Mouse (Mus musculus) ZHBTc4 (cell line): Measurements from ENCODE around the gene Mboat2.

Source experiments
- DNase-seq: peaks from one replicate; pipeline ENCODE4 v3.0.0-alpha.2; 2011; ENCODE audit warnings: low read depth, low spot score

Mboat2 gene

DNA sequence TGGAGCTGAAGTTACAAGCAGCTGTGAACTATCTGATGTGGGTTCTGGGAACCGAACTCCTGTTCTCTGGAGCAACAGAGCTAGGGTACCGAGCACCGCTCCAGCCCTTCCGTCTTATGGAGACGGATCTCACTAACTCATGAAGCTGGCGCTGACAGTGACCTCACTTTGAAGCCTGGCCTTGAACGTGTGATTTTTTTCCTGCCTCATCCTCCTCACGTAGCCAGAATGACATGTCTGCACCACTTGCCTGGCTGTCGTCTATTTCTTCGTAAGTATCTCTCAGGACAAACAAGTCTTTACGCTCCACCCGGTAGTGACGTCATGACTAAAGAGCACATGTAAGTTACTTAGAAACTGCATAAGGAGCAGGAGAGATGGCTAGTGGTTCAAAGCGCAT is 116.4 kb downstream of the Mboat2 start:
- no peak for DNase-seq

DNA sequence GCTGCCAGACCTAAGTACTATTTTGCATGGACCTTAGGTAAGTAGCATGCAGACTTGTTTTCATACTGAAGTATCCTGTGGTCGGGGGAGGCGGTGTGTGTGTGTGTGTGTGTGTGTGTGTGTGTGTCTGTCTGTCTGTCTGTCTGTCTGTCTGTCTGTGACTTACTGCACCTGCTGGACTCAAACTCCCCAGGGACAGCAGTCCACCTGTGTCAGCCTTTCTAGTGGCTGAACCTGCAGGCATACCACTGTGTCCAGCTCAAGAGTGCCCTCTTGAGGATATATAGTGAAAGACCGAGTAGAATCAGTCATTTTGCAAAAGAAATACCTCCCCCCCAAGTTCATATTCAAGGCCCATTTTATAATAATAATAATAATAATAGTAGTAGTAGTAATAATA is 117.7 kb downstream of the Mboat2 start:
- peak; percentile 63 for DNase-seq

DNA sequence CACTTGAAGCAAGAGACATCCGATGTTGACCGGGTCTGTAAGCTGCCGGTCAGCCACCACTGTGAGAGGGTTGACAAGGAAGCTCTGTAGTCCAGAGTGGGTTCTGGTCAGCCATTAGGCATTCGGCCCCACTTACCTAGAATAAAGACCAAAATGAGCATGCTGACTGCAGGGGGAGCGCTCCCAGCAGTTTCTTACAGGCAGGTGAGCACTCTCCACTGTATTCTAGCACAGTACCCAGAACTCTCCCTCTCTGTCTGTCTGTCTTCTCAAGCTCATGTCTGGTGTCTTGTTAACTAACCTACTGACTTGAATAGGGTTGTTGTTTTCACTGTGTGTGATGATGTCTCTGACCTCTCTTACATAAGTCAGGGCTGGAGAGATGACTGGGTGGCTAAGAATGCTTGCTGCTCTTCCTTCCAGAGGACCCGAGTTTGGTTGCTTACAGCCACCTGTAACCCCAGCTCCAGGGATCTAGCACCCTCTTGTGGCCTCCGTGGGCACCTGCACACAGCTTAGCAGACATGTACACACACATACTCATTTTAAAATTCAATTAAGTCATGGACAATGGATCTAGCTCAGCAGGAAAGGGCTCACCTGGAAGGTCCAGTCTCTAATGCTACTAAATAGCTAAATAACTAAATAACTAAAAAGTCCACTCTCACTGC is 119.8 kb downstream of the Mboat2 start:
- peak; percentile 90 for DNase-seq

GRCm38 (mm10) chr12:24952147-24952546 is 121.5 kb downstream of the Mboat2 start:
- peak; percentile 83 for DNase-seq

GRCm38 (mm10) chr12:24955137-24955536 is 124.5 kb downstream of the Mboat2 start:
- no peak for DNase-seq

- no peak for DNase-seq
These were observed 127.8 kb downstream of the Mboat2 start for GRCm38 (mm10) chr12:24958526-24958925.

DNA sequence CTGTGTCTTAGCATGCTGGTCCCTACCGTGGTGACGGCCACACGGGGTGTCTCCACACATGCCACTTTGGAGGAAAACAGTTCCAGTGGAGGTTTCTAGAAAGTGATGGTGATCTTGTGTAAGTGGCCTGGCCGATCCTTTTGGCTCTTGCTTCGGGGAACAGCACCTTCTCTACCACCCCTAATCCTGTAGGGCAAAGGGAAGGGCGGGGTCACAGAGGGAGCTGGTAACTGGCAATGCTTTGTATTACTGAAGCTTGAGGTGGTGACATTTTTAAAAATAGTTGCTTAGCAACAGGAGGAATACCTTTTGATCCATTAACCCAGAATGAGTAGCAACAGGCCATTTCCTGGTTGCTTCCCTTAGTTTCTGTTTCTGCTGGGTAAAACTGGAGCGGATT is 131.1 kb downstream of the Mboat2 start:
- DNase-seq: no peak

- DNase-seq: peak; percentile 17
These were observed 131.8 kb downstream of the Mboat2 start for GRCm38 (mm10) chr12:24962362-24962967.

DNA sequence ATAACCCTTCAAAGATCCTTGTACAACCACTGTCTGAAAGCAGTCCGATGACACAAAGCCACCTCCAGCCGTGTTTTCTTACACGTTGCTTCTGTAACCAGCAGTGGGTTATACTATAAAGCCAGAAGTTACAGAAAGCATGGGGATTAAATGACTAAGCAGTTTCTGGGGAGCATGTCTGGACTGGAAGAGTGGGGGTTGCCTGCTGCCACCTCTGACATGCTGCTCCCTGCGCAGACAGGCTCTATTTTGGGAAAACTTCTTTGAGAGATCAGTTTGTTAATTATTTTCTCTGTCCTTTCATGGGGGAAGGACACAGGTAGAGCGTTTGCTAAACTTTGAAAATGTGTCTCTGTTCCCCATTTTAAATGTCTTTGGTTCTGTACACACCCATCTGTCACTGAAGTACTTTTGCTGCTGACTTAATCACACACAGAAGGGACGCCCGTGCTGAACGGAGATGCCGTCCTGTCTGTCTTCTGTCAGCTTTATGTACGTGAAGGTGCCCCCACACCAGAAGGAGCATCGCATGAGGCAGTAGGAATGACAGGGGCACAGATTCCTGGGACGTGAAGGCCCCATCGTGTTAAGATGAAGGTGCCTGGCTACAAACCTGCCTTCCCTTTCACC is 132.8 kb downstream of the Mboat2 start:
- DNase-seq: no peak

DNA sequence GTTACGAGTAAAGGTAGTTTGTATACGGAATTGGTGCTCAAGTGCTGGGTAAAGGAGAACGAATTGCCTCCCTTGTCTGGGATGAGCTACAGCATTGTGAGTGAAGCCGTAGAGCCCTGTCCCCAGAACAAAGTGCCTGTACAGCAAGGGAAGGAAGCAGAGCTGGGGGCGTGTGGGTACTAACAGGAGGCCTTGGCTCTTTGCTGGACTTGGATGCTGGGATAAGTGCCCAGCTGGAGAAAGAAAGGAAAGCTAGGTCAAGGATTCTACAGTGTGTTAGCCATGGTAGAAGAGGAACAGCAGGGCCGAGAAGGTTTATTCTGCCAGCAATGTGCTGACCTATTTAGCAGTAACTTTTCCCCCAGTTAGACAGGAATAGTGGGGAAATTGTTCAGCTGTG is 134.7 kb downstream of the Mboat2 start:
- no peak for DNase-seq

DNA sequence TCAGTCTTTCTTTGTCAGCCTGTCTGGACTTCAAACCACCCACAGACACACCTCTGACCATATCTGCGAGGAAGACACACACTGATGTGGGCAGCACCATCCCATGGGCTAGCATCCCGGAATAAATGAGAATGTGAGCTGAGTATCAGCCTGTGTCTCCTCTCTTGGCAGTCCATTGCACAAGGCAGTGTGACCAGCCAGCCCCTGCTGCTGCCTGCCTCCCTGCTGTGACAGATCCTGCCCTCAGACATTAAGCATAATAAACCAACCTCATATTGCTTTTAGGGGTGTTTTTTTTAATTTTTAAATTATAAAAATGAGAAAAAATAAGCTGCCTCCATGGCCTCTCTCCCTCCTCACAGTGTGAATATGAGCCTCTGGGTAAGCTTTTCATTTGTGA is 135.4 kb downstream of the Mboat2 start:
- DNase-seq: no peak

- no peak for DNase-seq
These were observed 141.0 kb downstream of the Mboat2 start for GRCm38 (mm10) chr12:24971490-24972200.

DNA sequence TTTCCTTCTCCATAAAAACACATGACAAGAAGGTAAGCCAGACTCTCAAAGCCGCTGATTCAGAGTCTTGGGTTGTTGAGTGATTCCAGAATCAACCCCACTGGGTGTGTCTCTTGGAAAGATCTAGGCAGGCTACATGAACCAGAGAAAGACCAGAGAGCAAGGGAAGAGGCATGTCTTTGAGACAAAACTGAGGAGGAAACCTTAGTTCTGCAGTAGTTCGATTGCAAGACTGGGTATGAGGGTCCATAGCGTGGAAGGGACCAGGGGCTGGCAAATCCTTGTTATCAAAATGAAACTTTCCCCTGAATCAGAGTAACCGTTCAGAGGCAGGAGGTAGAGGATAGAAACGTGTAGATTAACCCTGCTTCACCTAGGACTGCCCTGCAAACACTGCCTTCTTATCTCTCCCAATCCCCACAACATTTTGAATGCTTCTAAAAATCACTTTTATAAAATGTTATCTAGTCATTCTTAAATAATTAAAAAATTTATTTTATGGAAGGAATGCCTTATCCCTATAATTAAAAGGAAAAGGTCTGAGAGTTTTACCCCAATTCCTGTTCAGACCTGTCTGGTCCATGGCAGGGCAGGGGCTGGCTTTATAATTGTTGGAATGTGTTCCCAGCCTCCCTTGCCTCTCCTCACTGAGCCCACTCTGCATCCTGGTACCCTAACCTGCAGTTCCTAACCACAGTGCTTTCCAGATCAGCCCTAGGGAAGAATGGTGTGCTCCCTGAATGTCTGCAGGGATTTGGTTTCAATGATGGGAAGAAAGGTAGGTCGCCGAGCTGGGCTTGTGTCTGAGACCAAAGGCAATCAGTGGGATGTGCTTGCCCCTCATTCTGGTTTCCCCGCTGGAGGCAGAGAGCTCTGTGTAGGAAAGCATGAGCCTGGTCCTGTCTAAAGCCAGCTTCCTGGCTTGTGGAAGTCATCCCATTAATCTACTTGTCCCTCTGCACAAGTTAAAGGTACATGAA is 142.0 kb downstream of the Mboat2 start:
- no peak for DNase-seq

- DNase-seq: no peak
These were observed 142.9 kb downstream of the Mboat2 start for GRCm38 (mm10) chr12:24973586-24973985.

- peak; percentile 98 for DNase-seq
These were observed 143.9 kb downstream of the Mboat2 start, which contains the start of gene Kidins220 for GRCm38 (mm10) chr12:24974446-24975114. Gene Kidins220 (plus strand): TSS chr12:24974925.

DNA sequence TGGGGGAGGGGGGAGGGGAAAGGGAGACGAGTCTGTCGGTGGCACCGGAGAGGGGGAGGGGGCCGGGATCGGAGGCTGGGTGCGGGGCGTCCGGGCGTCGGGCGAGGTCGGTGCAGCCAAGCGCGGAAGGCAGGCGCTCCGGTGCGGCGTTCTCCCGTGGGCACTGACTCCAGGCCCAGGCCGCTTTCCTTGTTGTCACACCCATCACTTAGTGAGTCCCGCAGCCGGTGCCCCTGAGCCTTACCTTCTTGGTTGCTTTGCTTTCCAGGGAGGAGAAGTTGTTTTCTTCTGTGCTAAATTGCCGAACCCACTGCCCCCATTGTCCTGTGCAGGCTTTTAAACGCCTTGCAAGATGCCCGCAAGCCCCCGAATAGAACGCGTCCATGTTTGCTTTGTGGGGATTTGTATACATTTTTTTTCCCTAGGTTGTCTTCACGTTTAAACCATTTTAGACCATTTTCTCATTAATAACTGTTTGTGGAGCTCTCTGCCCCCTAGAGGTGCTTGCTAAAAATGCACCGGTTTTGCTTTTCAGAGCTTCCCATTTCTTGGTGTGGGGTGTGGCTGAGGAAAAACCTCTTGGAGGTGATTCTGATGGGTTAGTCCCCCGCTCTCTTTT is 144.5 kb downstream of the Mboat2 start:
- DNase-seq: peak; percentile 80

GRCm38 (mm10) chr12:24985226-24985625 is 154.5 kb downstream of the Mboat2 start:
- no peak for DNase-seq

- DNase-seq: no peak
These were observed 164.7 kb downstream of the Mboat2 start for GRCm38 (mm10) chr12:24995350-24995749.

DNA sequence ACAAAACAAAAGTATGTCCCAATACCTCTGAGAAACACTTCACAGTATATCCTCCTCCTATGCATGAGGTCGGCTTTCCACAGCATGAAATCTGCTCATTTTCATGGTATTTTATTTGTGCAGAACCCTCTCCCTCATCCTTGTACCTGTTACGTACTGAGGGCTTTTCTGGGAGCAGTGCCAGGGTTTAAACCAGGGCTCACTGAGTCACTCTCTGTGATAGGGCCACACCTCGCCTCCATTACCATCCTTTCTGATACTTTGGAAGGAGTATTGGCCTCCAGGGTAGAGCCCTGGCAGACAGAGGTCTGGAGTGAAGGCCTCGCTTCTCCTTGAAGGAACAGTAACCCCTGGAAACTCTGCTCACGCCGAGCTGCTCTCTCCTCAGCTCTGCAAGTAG is 174.7 kb downstream of the Mboat2 start:
- no peak for DNase-seq

DNA sequence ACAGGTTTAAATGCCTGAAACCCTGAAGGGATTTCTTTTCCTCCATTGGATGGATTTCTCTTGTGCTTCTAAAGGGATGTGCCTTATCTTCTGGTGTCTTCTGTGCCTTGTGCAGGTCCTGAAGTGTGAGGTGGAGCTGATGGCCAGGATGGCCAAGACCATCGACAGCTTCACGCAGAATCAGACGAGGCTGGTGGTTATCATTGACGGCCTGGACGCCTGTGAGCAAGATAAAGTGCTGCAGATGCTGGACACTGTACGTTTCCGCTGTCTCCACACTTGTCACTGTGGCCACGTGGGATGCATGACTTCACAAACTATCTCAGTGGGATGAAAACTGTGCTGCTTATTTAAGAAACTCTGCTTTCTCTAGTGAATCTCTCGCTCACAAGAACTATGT is 179.3 kb downstream of the Mboat2 start:
- DNase-seq: no peak
